Mouse (Mus musculus) brain, embryonic 14.5 days (tissue): ENCODE results near the gene Pip5k1c. TPM values are rescaled to one million over a fixed set of nuclear protein-coding genes. Genes with fewer than 3 reads are reported as not detected.

Experiments
- DNase-seq: peaks from one replicate; pipeline ENCODE4 v3.0.0-alpha.2; 2011; ENCODE audit warnings: low read depth
- CTCF ChIP-seq: fragments of 200-500 bp; IDR thresholded peaks from 2 replicates; pipeline ENCODE4 v1.5.1; 2012; ENCODE audit warnings: inconsistent platforms, mild to moderate bottlenecking, moderate library complexity, borderline replicate concordance; ENCODE audit not compliant: insufficient read depth, insufficient read length; ENCODE audit errors: extremely low read depth
- POLR2A ChIP-seq: fragments of 200-500 bp; IDR thresholded peaks from 2 replicates; pipeline ENCODE4 v1.6.1; 2012; ENCODE audit warnings: mild to moderate bottlenecking, inconsistent platforms, borderline replicate concordance; ENCODE audit not compliant: poor library complexity, insufficient read depth, insufficient read length, severe bottlenecking; ENCODE audit errors: extremely low read depth
- polyA plus RNA-seq: library from polyadenylated mRNA; depleted of rRNA; stranded (reverse); fragments of >200 nt; gene quantifications from 2 replicates; pipeline ENCODE4 v1.2.3, GENCODE M21; 2012; rRNA removed

Pip5k1c gene
- polyA plus RNA-seq, 1 experiment: 267 TPM

DNA sequence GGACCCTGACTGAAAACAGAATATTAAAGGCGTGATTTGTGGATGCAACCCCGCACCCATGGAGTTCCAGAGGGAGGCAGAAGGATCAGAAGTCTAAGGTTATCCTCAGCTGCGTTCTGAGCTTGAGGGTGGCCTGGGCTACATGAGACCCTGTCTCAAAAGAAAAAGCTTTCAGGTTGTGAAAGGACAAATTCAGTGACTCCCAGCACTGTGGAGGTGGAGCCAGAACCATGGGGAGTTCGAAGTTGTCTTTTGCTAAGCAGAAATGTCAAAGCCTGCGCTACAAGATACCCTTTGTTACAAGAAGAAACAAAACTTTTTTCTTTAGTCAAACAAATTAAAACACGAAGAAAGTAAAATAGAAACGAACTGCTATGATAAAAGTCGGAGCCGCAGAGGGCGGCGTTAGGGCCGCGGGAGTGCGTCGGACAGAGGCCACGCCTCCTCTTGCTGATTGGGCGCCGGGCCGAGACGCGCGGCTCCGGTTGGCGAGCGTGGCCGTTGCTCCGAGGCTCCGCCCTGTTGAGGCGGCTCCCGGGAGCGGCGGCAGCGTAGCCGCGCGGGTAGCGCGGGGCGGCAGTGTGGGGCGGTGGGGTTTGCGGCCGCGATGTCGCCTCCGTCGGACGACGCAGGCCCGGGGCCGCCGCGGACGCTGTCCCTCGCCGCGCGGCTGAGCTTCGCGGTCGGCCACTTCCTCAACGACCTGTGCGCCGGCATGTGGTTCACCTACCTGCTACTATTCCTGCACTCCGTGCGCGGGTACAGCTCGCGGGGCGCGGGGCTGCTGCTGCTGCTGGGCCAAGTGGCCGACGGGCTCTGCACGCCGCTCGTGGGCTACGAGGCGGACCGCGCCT lies 64.5 kb downstream of the Pip5k1c start, which contains the start of gene Mfsd12:
Gene Mfsd12, plus strand, starts transcription at position 501 of the 854 bp plus-strand sequence.
- TF ChIP-seq CTCF (no peak), POLR2A (peak; percentile 79)
- peak; percentile 96 for DNase-seq

DNA sequence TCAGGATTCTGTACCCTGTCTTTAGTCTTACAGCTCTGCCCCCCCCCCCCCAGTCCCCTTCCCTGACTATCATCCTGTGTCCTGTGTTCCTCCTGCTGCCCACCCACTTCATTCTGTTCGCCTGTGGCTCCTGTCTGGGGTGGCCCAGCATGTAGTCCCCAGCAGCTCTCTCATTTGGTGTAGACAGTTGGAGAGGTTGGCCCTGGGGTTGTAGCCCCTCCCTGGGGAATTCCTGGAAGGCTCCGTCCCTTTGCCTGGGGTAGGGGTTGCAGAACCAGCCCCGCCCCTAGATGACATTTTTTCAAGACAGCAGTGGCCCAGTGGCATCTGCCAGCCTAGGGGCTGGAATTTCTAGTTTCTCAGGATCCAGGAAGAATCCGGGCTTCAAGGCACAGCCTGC lies 65.4 kb downstream of the Pip5k1c start:
- TF ChIP-seq CTCF (no peak), POLR2A (no peak)
- no peak for DNase-seq

DNA sequence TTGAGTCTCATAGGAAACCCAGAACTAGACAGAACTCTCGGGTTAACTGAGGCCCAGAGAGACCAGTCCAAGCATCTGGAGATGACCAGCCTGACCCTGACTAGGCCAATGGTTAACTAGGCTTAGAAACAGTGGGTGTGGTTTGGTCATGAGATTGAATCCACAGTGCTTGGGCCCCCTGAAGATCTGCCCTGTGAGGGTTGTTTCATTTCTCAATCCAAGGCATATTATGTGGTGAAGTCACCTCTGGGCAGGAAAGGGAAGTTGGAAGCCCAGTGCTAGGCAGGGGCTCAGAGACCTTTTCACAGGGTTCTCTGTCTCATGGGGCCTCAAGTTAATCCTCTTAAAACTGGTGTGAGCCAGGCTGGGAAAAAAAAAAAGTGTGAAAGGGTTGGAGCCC lies 66.1 kb downstream of the Pip5k1c start:
- no peak for TF ChIP-seq POLR2A
- TF ChIP-seq CTCF: no peak
- DNase-seq: no peak

DNA sequence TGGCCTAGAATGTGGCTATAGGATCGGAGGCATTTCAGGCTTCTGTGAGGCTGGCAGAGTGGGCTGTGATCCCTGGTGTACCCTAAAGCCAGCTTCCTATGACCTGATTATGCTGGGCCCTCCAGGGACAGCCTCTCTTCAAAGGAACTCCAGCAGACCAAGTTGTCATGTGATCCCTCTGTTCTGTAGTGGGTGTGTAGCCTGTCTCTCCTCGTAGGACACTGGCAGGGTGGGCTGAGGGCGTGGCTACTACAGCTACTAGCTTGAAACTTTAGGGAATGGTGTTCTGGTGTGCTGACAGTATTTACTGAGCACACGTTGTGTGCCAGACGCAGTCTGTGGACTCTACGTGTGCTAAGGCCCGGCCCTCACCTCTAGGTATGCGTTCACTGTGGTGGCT lies 68.0 kb downstream of the Pip5k1c start:
- no peak for DNase-seq
- no peak for TF ChIP-seq CTCF
- TF ChIP-seq POLR2A: no peak

DNA sequence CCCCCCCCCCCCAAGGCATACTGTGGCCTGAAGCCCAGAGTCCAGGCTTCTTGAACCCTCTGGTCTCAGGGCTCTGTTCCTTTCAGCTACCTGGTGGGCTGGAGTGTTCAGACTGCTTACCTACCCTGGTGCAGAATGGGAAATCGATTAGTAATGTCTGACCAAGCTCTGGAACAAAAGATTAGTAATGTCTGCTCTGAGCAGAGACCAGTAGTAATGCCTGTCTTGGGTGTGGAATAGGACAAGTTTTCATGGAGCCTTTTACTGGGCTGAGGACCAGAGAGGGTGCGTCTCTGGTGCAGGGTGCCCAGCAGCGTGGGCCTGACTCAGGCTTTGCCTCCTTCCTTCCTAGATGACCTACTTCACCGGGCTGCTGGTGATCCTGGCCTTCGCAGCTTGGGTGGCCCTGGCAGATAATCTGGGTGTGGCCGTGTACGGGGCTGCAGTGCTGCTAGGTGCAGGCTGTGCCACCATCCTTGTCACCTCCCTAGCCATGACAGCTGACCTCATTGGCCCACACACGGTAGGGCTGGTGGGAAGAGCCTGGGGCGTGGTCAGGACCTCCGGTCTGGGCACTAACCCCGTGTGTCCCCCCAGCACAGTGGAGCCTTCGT lies 69.7 kb downstream of the Pip5k1c start:
- TF ChIP-seq CTCF: no peak
- TF ChIP-seq POLR2A: no peak
- DNase-seq: no peak

DNA sequence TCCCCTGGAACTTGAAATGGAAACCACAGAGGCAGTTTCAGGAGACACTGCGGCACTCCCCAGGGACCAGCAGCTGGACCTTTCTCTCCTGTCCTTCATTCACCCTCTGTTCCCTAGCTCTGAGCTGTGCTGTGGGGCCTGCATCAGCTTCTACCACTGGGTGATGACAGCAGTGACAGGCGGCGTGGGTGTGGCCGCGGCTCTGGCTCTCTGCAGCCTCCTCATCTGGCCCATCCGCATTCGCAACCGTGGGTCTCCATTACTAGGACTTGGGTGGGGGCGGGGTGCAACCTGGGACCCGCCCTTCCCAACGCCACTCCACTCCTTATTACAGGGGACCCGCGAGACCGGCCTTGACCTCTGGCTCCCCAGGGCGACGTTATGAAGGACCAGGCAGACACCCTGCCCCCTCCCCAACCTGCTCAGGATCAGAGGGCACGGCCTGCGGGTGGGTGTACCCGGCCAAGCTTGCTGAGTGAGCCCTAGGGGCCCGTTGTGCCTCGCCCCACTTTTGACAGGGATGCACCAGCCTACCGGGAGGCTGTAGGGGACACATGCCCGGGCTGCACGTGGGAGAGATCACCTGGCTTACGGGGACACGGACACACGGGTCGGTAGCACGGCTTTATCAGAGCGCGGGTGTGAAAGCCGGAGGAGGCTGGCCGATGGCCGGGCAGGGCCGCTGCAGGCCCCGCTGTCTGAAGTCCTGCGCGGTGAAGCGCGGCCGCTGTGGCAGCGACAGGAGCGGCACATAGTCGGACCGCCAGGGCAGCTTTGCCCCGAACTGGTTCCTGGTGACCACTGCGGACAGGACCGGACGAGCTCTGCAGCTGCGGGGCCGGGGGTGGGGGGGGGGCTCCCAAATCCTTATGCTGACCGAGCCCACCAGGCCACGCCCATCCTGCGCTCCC lies 70.9 kb downstream of the Pip5k1c start:
- TF ChIP-seq POLR2A: no peak
- TF ChIP-seq CTCF: no peak
- no peak for DNase-seq

DNA sequence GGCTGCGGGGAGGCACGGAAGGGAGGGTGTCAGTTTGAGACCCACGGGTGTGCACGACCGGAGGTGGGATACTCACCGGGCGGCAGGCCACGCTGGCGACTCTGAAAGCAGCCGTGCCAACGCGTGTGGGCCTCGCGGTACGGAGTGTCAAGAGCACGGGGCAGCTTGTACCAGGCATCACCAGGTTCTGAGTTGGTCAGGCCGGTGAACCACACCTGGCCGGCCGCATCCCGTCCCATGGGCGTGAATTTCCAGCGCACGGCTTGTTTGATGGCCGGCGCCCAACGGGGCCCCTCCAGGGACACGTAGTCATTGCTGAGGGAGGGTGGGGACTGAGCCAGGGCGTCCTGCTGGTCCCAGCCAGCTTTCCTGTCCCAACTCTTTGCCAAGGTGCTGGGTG lies 71.9 kb downstream of the Pip5k1c start:
- no peak for TF ChIP-seq POLR2A
- no peak for TF ChIP-seq CTCF
- no peak for DNase-seq

DNA sequence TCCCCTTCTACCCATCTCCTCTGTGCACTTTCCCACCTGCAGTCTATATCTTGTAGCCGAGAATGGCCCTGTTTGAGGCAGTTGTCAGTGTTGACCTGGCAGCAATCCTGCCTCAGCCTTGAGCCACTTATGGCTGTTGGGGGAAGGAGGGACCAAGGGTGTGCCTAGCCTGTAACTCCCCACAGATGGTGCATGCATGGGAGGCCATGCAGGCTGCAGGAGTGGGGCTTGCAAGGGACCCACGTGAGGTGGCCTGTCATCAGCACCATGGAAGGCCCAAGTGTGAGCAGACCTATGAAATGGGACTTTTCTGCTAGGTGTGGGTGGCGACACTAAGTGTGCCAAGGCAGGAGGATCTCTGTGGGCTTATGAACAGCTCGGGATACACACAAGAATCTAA lies 72.3 kb downstream of the Pip5k1c start:
- no peak for DNase-seq

DNA sequence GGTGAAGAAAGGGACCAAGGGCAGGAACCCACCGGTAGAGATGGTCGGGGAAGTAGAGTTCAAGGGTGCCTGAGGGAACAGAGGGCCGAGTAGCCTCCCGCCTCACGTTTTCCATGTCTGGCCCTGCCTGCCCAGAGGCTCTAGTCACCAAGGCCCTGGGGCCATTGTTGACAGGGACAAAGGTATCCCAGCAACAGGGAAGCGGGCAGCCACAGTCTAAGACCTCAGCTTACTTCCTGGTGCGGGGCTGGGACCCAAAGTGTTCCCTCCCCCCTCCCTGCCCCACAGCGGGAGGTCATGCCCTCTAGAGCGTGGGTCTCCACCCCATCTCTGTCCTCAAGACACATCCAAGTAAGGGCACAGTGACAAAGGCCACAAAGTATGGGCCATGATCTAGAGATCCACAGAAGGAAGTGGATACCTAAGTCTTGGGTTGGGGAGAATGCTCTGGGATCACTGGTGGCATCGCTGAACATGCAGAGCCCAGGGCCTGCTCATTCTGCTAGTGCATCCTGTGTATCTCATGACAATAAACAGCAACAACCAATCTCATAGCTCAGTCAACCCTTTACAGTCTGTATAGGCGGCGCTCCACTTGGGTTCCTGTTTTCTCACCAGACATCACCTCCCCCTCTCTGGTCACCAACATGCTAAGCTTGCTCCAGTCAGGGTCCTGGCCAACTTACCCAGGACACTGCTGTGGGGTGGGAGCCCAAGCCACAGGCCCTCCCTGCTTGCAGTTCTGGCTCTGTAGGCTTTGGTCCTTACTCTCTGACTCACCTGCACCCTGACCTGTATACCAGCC lies 73.1 kb downstream of the Pip5k1c start, which contains the start of gene 4930404N11Rik:
Gene 4930404N11Rik, minus strand, starts transcription at position 145 of the 805 bp plus-strand sequence.
- DNase-seq: peak; percentile 47
- TF ChIP-seq CTCF: no peak

More for the DNA sequence above, 72.3 kb downstream of the Pip5k1c start:
- TF ChIP-seq CTCF (no peak), POLR2A (no peak)

DNA sequence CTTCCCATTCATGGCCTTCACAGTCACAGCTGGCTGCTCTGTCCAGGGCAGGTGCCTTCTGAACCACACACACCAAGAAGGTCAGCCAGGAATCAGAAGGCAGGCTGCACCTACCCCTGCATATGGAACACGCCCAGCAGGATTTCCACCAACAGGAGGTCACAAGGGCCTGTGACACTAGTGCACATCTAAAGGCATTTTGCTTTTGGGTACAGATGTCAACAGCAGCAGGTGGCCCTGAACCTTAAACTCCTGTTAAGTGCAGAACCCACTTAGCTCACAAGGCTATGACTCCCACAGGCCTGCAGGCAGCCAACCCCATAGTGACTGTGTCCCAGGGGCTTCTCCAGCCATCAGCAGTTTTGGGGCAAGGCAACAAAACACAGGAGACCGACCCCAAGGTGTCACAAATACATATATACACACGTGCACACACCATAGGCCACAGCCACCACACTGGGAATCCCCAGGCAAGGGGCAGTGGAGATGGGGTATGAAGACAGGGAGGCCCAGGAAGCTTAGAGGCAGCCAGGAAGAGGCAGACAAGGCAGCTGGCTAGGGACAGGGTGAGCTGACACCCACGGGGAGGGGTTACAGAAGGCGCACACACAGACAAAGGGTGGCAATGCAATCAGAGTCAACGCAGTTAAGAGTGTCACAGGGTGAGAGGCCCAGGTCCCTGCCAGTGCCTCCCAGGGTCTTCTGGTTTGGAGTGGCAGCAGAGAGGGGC lies 73.9 kb downstream of the Pip5k1c start:
- DNase-seq: no peak
- no peak for TF ChIP-seq POLR2A
- no peak for TF ChIP-seq CTCF

DNA sequence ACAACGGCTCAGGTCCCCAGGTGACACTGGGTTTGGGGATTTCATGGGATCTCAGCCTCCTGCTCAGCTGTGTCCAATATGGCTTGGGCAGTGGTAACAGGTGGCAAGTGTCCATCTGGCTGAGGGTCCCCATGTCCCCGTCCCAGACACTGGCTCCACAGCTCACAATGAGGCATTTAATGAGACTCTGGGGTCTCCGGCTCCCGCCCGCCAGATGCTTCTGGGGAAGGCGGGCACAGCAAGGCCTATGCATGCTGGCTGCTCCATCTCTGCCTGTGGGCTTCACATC lies 74.4 kb downstream of the Pip5k1c start:
- no peak for DNase-seq
- TF ChIP-seq POLR2A: no peak
- no peak for TF ChIP-seq CTCF

Other genes with a start within 250 kb of the Pip5k1c start
- 326 and 369 TPM in 2 replicates for gene Sgta, start 232.8 kb upstream of the Pip5k1c start, polyA plus RNA-seq
- 69.5 and 86.1 TPM in 2 replicates for gene Thop1, start 222.9 kb upstream of the Pip5k1c start, polyA plus RNA-seq
- gene Creb3l3, start 194.1 kb upstream of the Pip5k1c start, polyA plus RNA-seq: 0.19 and 0.20 TPM in 2 replicates
- 203 and 214 TPM in 2 replicates for gene Map2k2, start 187.0 kb upstream of the Pip5k1c start, polyA plus RNA-seq
- gene Zbtb7a, start 157.7 kb upstream of the Pip5k1c start, polyA plus RNA-seq: 9.2 and 12.7 TPM in 2 replicates
- gene Pias4, start 125.0 kb upstream of the Pip5k1c start, polyA plus RNA-seq: 38.4 and 47.8 TPM in 2 replicates
- 1,504 and 1,952 TPM in 2 replicates for gene Eef2, start 116.3 kb upstream of the Pip5k1c start, polyA plus RNA-seq
- gene Dapk3, start 110.0 kb upstream of the Pip5k1c start, polyA plus RNA-seq: 82.3 and 88.4 TPM in 2 replicates
- not detected in 2 replicates for gene 4930442H23Rik, start 109.1 kb upstream of the Pip5k1c start, polyA plus RNA-seq
- 0.18 and 0.21 TPM in 2 replicates for gene Nmrk2, start 90.9 kb upstream of the Pip5k1c start, polyA plus RNA-seq
- 134 and 169 TPM in 2 replicates for gene Atcay, start 62.1 kb upstream of the Pip5k1c start, polyA plus RNA-seq
- 59.8 and 63.6 TPM in 2 replicates for gene Zfr2, start 59.8 kb upstream of the Pip5k1c start, polyA plus RNA-seq
- 30.6 and 31.9 TPM in 2 replicates for gene Matk, start 40.0 kb upstream of the Pip5k1c start, polyA plus RNA-seq
- gene Mrpl54, start 26.0 kb upstream of the Pip5k1c start, polyA plus RNA-seq: 67.0 and 72.1 TPM in 2 replicates
- gene Apba3, start 26.0 kb upstream of the Pip5k1c start, polyA plus RNA-seq: 45.2 and 47.0 TPM in 2 replicates
- gene Tjp3, start 1.4 kb upstream of the Pip5k1c start, polyA plus RNA-seq: 4.6 and 4.9 TPM in 2 replicates
- gene Cactin, start 28.1 kb downstream of the Pip5k1c start, polyA plus RNA-seq: 41.4 and 44.3 TPM in 2 replicates
- gene Tbxa2r, start 35.8 kb downstream of the Pip5k1c start, polyA plus RNA-seq: 5.0 and 5.3 TPM in 2 replicates
- gene Gipc3, start 50.3 kb downstream of the Pip5k1c start, polyA plus RNA-seq: 0.05 and 0.16 TPM in 2 replicates
- 49.5 and 63.8 TPM in 2 replicates for gene Hmg20b, start 57.5 kb downstream of the Pip5k1c start, polyA plus RNA-seq
- gene Mfsd12, start 64.5 kb downstream of the Pip5k1c start, polyA plus RNA-seq: 13.1 and 15.6 TPM in 2 replicates
- 0.19 and 0.25 TPM in 2 replicates for gene 4930404N11Rik, start 72.9 kb downstream of the Pip5k1c start, polyA plus RNA-seq
- gene Fzr1, start 85.6 kb downstream of the Pip5k1c start, polyA plus RNA-seq: 154 and 184 TPM in 2 replicates
- 64.0 and 67.4 TPM in 2 replicates for gene Dohh, start 91.5 kb downstream of the Pip5k1c start, polyA plus RNA-seq
- gene Gm48551, start 91.5 kb downstream of the Pip5k1c start, polyA plus RNA-seq: 6.8 and 9.6 TPM in 2 replicates
- gene Gm48552, start 96.0 kb downstream of the Pip5k1c start, polyA plus RNA-seq: 8.7 and 9.4 TPM in 2 replicates
- gene Smim24, start 100.1 kb downstream of the Pip5k1c start, polyA plus RNA-seq: 3.0 and 4.2 TPM in 2 replicates
- gene Nfic, start 162.7 kb downstream of the Pip5k1c start, polyA plus RNA-seq: 9.2 and 16.7 TPM in 2 replicates
- gene Celf5, start 189.7 kb downstream of the Pip5k1c start, polyA plus RNA-seq: 396 and 427 TPM in 2 replicates
- gene Ncln, start 203.4 kb downstream of the Pip5k1c start, polyA plus RNA-seq: 152 and 206 TPM in 2 replicates
- 0.54 and 0.59 TPM in 2 replicates for gene S1pr4, start 207.2 kb downstream of the Pip5k1c start, polyA plus RNA-seq
- gene Gna15, start 231.3 kb downstream of the Pip5k1c start, polyA plus RNA-seq: 0.95 and 1.1 TPM in 2 replicates